Mouse (Mus musculus) neural tube, embryonic 12.5 days (tissue): ENCODE results near the gene Timm17a. TPM values are rescaled to one million over a fixed set of nuclear protein-coding genes. Genes with fewer than 3 reads are reported as not detected.

Experiments
- polyA plus RNA-seq: library from polyadenylated mRNA; unstranded; fragments of >200 nt; fragmentation: Nextera tagmentation; extraction: Ambion mirVana; gene quantifications from 2 replicates; pipeline ENCODE4 v1.2.1, GENCODE M21; 2016

The Timm17a gene
- polyA plus RNA-seq, 1 experiment from 2014 or later = 158 TPM

Other genes with a start within 250 kb of the Timm17a start
- 0.96 and 1.1 TPM in 2 replicates for gene Lgr6, start 208.5 kb downstream of the Timm17a start, polyA plus RNA-seq
- 1.1 and 1.2 TPM in 2 replicates for gene Ptpn7, start 181.1 kb downstream of the Timm17a start, polyA plus RNA-seq
- 185 and 197 TPM in 2 replicates for gene Arl8a, start 167.0 kb downstream of the Timm17a start, polyA plus RNA-seq
- 0.11 and 0.16 TPM in 2 replicates for gene Gpr37l1, start 146.1 kb downstream of the Timm17a start, polyA plus RNA-seq
- gene Elf3, start 55.2 kb downstream of the Timm17a start, polyA plus RNA-seq = 0.60 and 0.89 TPM in 2 replicates
- 102 and 106 TPM in 2 replicates for gene Rnpep, start 29.7 kb downstream of the Timm17a start, polyA plus RNA-seq
- 0.37 and 0.49 TPM in 2 replicates for gene Lmod1, start 11.0 kb upstream of the Timm17a start, polyA plus RNA-seq
- gene Shisa4, start 61.5 kb upstream of the Timm17a start, polyA plus RNA-seq = 72.1 and 75.5 TPM in 2 replicates
- gene Ipo9, start 116.7 kb upstream of the Timm17a start, polyA plus RNA-seq = 159 and 167 TPM in 2 replicates